29 mouse cellular contexts compared by ENCODE assay signal in genomic region chr2:105131811-105132100, GRCm38 (mm10). TPM values are rescaled to one million over a fixed set of nuclear protein-coding genes. Genes with fewer than 3 reads are reported as not detected.
DNase-seq lines count a peak whose midpoint lies in the region; ATAC-seq lines count a peak whose summit lies in the region.
"Had no signal": no experiment of that assay in that cellular context is flagged by ENCODE, and none has a peak within 500 bp of the region (broad histone marks: within the 10 kb centered on the region; RNA-seq: fewer than 3 reads in every experiment).

No protein-coding gene starts in this region.

- H3K27me3 ChIP-seq in heart, embryonic 11.5 days (ENCODE audit: control insufficient read depth, insufficient read depth, low read length), result peaks cover 91% of the 10 kb centered on the region
- peaks cover 13% of the 10 kb centered on the region; the same call in 1 of the 2 replicates for H3K27me3 ChIP-seq in kidney, embryonic 14.5 days (ENCODE audit: control insufficient read depth, insufficient read depth, low read length)
- peaks cover 94% of the 10 kb centered on the region for H3K27me3 ChIP-seq in neural tube, embryonic 15.5 days (replicated peaks)

- no peak overlapping the region for H3K9ac ChIP-seq in heart, embryonic 11.5 days (ENCODE audit: low read depth, low read length)
- peak overlapping the region; percentile 97; the same call in 1 of the 2 replicates for H3K9ac ChIP-seq in kidney, embryonic 14.5 days (ENCODE audit: low read depth, low read length)
- H3K9ac ChIP-seq in neural tube, embryonic 15.5 days (replicated peaks), result no peak overlapping the region
- H3K9ac ChIP-seq: embryonic facial prominence, embryonic 15.5 days; hindbrain, embryonic 13.5 days; midbrain, embryonic 12.5 days; neural tube, embryonic 13.5 days had no signal

- no peak overlapping the region for H3K4me3 ChIP-seq in heart, embryonic 11.5 days (ENCODE audit: low read depth, low read length)
- peak overlapping the region; percentile 80 for H3K4me3 ChIP-seq in kidney, embryonic 14.5 days (ENCODE audit: low read length)
- no peak overlapping the region for H3K4me3 ChIP-seq in neural tube, embryonic 15.5 days (replicated peaks)
- H3K4me3 ChIP-seq: embryonic facial prominence, embryonic 15.5 days; gastrocnemius, adult 2 months; hindbrain, embryonic 13.5 days; midbrain, embryonic 12.5 days; neural tube, embryonic 13.5 days had no signal

- H3K9me3 ChIP-seq in heart, embryonic 11.5 days (replicated peaks; ENCODE audit: control insufficient read depth, low read length), result no peaks in the 10 kb centered on the region
- no peaks in the 10 kb centered on the region for H3K9me3 ChIP-seq in kidney, embryonic 14.5 days (ENCODE audit: control insufficient read depth, low read length)
- H3K9me3 ChIP-seq in neural tube, embryonic 15.5 days (replicated peaks), result no peaks in the 10 kb centered on the region
- H3K9me3 ChIP-seq: embryonic facial prominence, embryonic 15.5 days; hindbrain, embryonic 13.5 days; midbrain, embryonic 12.5 days; neural tube, embryonic 13.5 days had no signal

- H3K4me2 ChIP-seq in heart, embryonic 11.5 days, result peak overlapping the region; percentile 45
- H3K4me2 ChIP-seq in kidney, embryonic 14.5 days (replicated peaks; ENCODE audit: low read depth, low read length), result peak overlapping the region; percentile 59
- no peak overlapping the region for H3K4me2 ChIP-seq in neural tube, embryonic 15.5 days
- H3K4me2 ChIP-seq: embryonic facial prominence, embryonic 15.5 days; hindbrain, embryonic 13.5 days; midbrain, embryonic 12.5 days; neural tube, embryonic 13.5 days had no signal

- no peak for DNase-seq in heart, adult 11 months
- DNase-seq in kidney, adult 8-10 months, result no peak
- peak; percentile 41 for DNase-seq in neural tube, embryonic 10.5 days (ENCODE audit: extremely low spot score, low spot score)
- DNase-seq: adrenal gland, postnatal 14 days; cerebellum, adult 2 months; cerebellum, postnatal 25 days; gastrocnemius, adult 2 months; heart, postnatal 10 days; kidney, adult 2 months; lung, adult 18-20 months; lung, postnatal 10 days had no signal

- peaks cover 16% of the 10 kb centered on the region for H3K4me1 ChIP-seq in heart, embryonic 11.5 days (ENCODE audit: control insufficient read depth, insufficient read depth, low read length)
- H3K4me1 ChIP-seq in kidney, embryonic 14.5 days (ENCODE audit: control insufficient read depth, insufficient read depth, low read length), result peaks cover 30% of the 10 kb centered on the region
- peaks cover 20% of the 10 kb centered on the region for H3K4me1 ChIP-seq in neural tube, embryonic 15.5 days

- ATAC-seq in heart, embryonic 11.5 days (replicated peaks; ENCODE audit: insufficient number of reproducible peaks, low FRiP score, low TSS enrichment), result no peak
- no peak for ATAC-seq in kidney, embryonic 14.5 days (ENCODE audit: low FRiP score, low TSS enrichment)
- no peak for ATAC-seq in neural tube, embryonic 15.5 days (ENCODE audit: low FRiP score)
- no peak for ATAC-seq in megakaryocyte, adult 5-6 weeks (ENCODE audit: poor library complexity, severe bottlenecking)
- ATAC-seq: CD4-positive, CD25-positive, alpha-beta regulatory T cell, adult 4 months; forebrain, embryonic 14.5 days; inflammation-experienced regulatory T-cells, adult 6 months had no signal

- H3K27ac ChIP-seq in heart, embryonic 11.5 days (ENCODE audit: low read depth, low read length), result no peak overlapping the region
- peak overlapping the region; percentile 63; the same call in 1 of the 2 replicates for H3K27ac ChIP-seq in kidney, embryonic 14.5 days (ENCODE audit: low read depth, low read length)
- no peak overlapping the region for H3K27ac ChIP-seq in neural tube, embryonic 15.5 days (replicated peaks)
- H3K27ac ChIP-seq: embryonic facial prominence, embryonic 15.5 days; gastrocnemius, adult 2 months; hindbrain, embryonic 13.5 days; midbrain, embryonic 12.5 days; neural tube, embryonic 13.5 days had no signal

- H3K36me3 ChIP-seq in heart, embryonic 11.5 days (ENCODE audit: control insufficient read depth, insufficient read depth, low read length), result no peaks in the 10 kb centered on the region
- H3K36me3 ChIP-seq in kidney, embryonic 14.5 days (ENCODE audit: control insufficient read depth, insufficient read depth, low read length), result peaks cover 15% of the 10 kb centered on the region; the same call in 1 of the 2 replicates
- H3K36me3 ChIP-seq in neural tube, embryonic 15.5 days, result no peaks in the 10 kb centered on the region
- H3K36me3 ChIP-seq: embryonic facial prominence, embryonic 15.5 days; hindbrain, embryonic 13.5 days; midbrain, embryonic 12.5 days; neural tube, embryonic 13.5 days had no signal

- 6% methylated on average over 2 of the region's 2 CpGs for WGBS in heart, embryonic 11.5 days (ENCODE audit: insufficient replicate concordance)
- 1% methylated on average over 2 of the region's 2 CpGs for WGBS in kidney, embryonic 14.5 days
- WGBS in neural tube, embryonic 15.5 days, result 3% methylated on average over 2 of the region's 2 CpGs

RNA-seq across cellular contexts. Expression of gene Wt1, which starts 5.4 kb away (rescaled TPM):
- 32.9 and 37.5 TPM in 2 replicates for polyA plus RNA-seq in heart, embryonic 11.5 days (2014; fragmentation: Nextera tagmentation; extraction: Ambion mirVana)
- polyA plus RNA-seq in kidney, embryonic 14.5 days (2014; fragmentation: Nextera tagmentation; extraction: Ambion mirVana), result 108 and 164 TPM in 2 replicates
- 2.6 and 4.5 TPM in 2 replicates for polyA plus RNA-seq in neural tube, embryonic 15.5 days (2015; fragmentation: Nextera tagmentation; extraction: Ambion mirVana)
- not detected in 2 replicates for total RNA-seq in megakaryocyte, adult 5-6 weeks (2015)
- total RNA-seq in megakaryocyte, adult 5-6 weeks (2017), result not detected in 2 replicates
- total RNA-seq: gastrocnemius, adult 2 months had no signal
- polyA plus RNA-seq: CD4-positive, CD25-positive, alpha-beta regulatory T cell, adult 4 months; cerebellum, adult 2 months; forebrain, embryonic 14.5 days; inflammation-experienced regulatory T-cells, adult 6 months had no signal

RNA-seq across cellular contexts. Expression of gene Gm11060, which starts 39.9 kb away (rescaled TPM):
- not detected in 2 replicates for polyA plus RNA-seq in heart, embryonic 11.5 days (2014; fragmentation: Nextera tagmentation; extraction: Ambion mirVana)
- not detected in 2 replicates for polyA plus RNA-seq in kidney, embryonic 14.5 days (2014; fragmentation: Nextera tagmentation; extraction: Ambion mirVana)
- polyA plus RNA-seq in neural tube, embryonic 15.5 days (2015; fragmentation: Nextera tagmentation; extraction: Ambion mirVana), result not detected in 2 replicates
- total RNA-seq in megakaryocyte, adult 5-6 weeks (2015), result not detected in 2 replicates
- total RNA-seq in megakaryocyte, adult 5-6 weeks (2017), result not detected in 2 replicates
- total RNA-seq: adrenal gland, postnatal 14 days; gastrocnemius, adult 2 months; gastrocnemius, postnatal 4 days; heart, postnatal 10 days; layer of hippocampus, postnatal 10 days; liver, adult 2 months had no signal
- polyA plus RNA-seq: CD4-positive, CD25-positive, alpha-beta regulatory T cell, adult 4 months; cerebellum, adult 2 months; embryonic facial prominence, embryonic 15.5 days; forebrain, embryonic 14.5 days; frontal cortex, adult 2 months; hindbrain, embryonic 13.5 days; inflammation-experienced regulatory T-cells, adult 6 months; kidney, adult 2 months; limb, embryonic 11.5 days; liver, adult 2 months; midbrain, embryonic 12.5 days; neural tube, embryonic 13.5 days; spleen, adult 2 months; thymus, postnatal 0 days had no signal
